23 mouse cellular contexts compared by ENCODE assay signal in genomic region chr10:40419841-40420240, GRCm38 (mm10).
DNase-seq lines count a peak whose midpoint lies in the region; ATAC-seq and TF ChIP-seq lines count a peak whose summit lies in the region.
"Had no signal": no experiment of that assay in that cellular context is flagged by ENCODE, and none has a peak within 500 bp of the region (broad histone marks: within the 10 kb centered on the region; RNA-seq: fewer than 3 reads in every experiment).

No protein-coding gene starts in this region.

- H3K36me3 ChIP-seq in hindbrain, embryonic 16.5 days (ENCODE audit: control insufficient read depth, insufficient read depth, low read length), result no peaks in the 10 kb centered on the region
- H3K36me3 ChIP-seq: hindbrain, embryonic 12.5 days; kidney, embryonic 15.5 days; limb, embryonic 13.5 days; liver, embryonic 13.5 days; lung, embryonic 15.5 days; midbrain, embryonic 10.5 days; neural tube, embryonic 12.5 days had no signal

- H3K27me3 ChIP-seq in hindbrain, embryonic 16.5 days (replicated peaks; ENCODE audit: control insufficient read depth, insufficient read depth, low read length), result no peaks in the 10 kb centered on the region
- no peaks in the 10 kb centered on the region for H3K27me3 ChIP-seq in cerebellum, adult 2 months (ENCODE audit: control insufficient read depth, insufficient read depth, low read length)
- H3K27me3 ChIP-seq: hindbrain, embryonic 12.5 days; kidney, embryonic 15.5 days; limb, embryonic 13.5 days; liver, embryonic 13.5 days; lung, embryonic 15.5 days; neural tube, embryonic 12.5 days had no signal

- no peak for TF ChIP-seq CTCF in cerebellum, adult 2 months (IDR thresholded peaks at IDR 0.05; ENCODE audit: borderline replicate concordance, insufficient read depth, low read depth, low read length)

- H3K4me1 ChIP-seq in hindbrain, embryonic 16.5 days (ENCODE audit: control insufficient read depth, insufficient read depth, low read depth, low read length), result no peaks in the 10 kb centered on the region
- peaks cover 10% of the 10 kb centered on the region for H3K4me1 ChIP-seq in cerebellum, adult 2 months (ENCODE audit: control insufficient read depth, insufficient read depth, low read length)
- H3K4me1 ChIP-seq: neural tube, embryonic 12.5 days had no signal

- no peak overlapping the region for H3K4me2 ChIP-seq in hindbrain, embryonic 16.5 days (ENCODE audit: low read length)
- H3K4me2 ChIP-seq: heart, embryonic 11.5 days; hindbrain, embryonic 12.5 days; kidney, embryonic 15.5 days; limb, embryonic 13.5 days; liver, embryonic 13.5 days; lung, embryonic 15.5 days; neural tube, embryonic 12.5 days had no signal

- no peak overlapping the region for H3K9ac ChIP-seq in hindbrain, embryonic 16.5 days (ENCODE audit: low read depth, low read length)
- H3K9ac ChIP-seq: hindbrain, embryonic 12.5 days; kidney, embryonic 15.5 days; limb, embryonic 13.5 days; liver, embryonic 13.5 days; lung, embryonic 15.5 days; neural tube, embryonic 12.5 days had no signal

- TF ChIP-seq POLR2A in cerebellum, adult 2 months (IDR thresholded peaks at IDR 0.05; ENCODE audit: borderline replicate concordance, insufficient read depth, low read length), result no peak

- no peaks in the 10 kb centered on the region for H3K9me3 ChIP-seq in hindbrain, embryonic 16.5 days (ENCODE audit: control insufficient read depth, low read length)
- H3K9me3 ChIP-seq: G1E; hindbrain, embryonic 12.5 days; kidney, embryonic 15.5 days; limb, embryonic 13.5 days; liver, embryonic 13.5 days; lung, embryonic 15.5 days; midbrain, embryonic 10.5 days; neural tube, embryonic 12.5 days had no signal

- H3K4me3 ChIP-seq in hindbrain, embryonic 16.5 days (ENCODE audit: low read length), result no peak overlapping the region
- H3K4me3 ChIP-seq in cerebellum, adult 2 months (replicated peaks; ENCODE audit: insufficient read depth, low read depth, low read length), result no peak overlapping the region
- H3K4me3 ChIP-seq: hindbrain, embryonic 12.5 days; kidney, embryonic 15.5 days; limb, embryonic 13.5 days; liver, embryonic 13.5 days; lung, embryonic 15.5 days; midbrain, embryonic 10.5 days; neural tube, embryonic 12.5 days had no signal

- WGBS in hindbrain, embryonic 16.5 days, result 86% methylated on average over 4 of the region's 4 CpGs
- 81% methylated on average over 4 of the region's 4 CpGs for WGBS in cerebellum, adult 2 months

- H3K27ac ChIP-seq in hindbrain, embryonic 16.5 days (ENCODE audit: low read depth, low read length), result no peak overlapping the region
- H3K27ac ChIP-seq in cerebellum, adult 2 months (ENCODE audit: insufficient read depth, low read length), result no peak overlapping the region
- H3K27ac ChIP-seq: hindbrain, embryonic 12.5 days; kidney, embryonic 15.5 days; limb, embryonic 13.5 days; liver, embryonic 13.5 days; lung, embryonic 15.5 days; macrophage; neural tube, embryonic 12.5 days had no signal

- ATAC-seq in hindbrain, embryonic 16.5 days, result no peak
- ATAC-seq: intestine, postnatal 0 days had no signal

- peak; percentile 73 for DNase-seq in CD4-positive helper T cell, adult 2 months (ENCODE audit: low read depth, low spot score)
- peak; percentile 35 to 53 for DNase-seq in CD8-positive naive resting alpha-beta T cell, adult 2 months (ENCODE audit: low read depth in 2 of 2, low spot score in 2 of 2)
- DNase-seq in natural killer cell, adult 2 months (ENCODE audit: low spot score in 2 of 2), result peak; percentile 17 to 56
- DNase-seq in thymus, postnatal 14 days, result peak; percentile 78
- DNase-seq in cerebellum, adult 2 months, result no peak
- DNase-seq in left cerebral cortex, adult 11 months (ENCODE audit: low spot score), result no peak
- DNase-seq: adrenal gland, postnatal 36 days; cerebellum, adult 11-12 months; cerebellum, postnatal 36 days; heart, postnatal 10 days; liver, embryonic 13.5 days; right cerebral cortex, adult 18-20 months had no signal

Comparison
In these comparisons a context has a peak if more than half of its experiments do, and no peak if none do; other contexts are left out.
1. DNase-seq: peak in CD4-positive helper T cell, adult 2 months (single experiment), CD8-positive naive resting alpha-beta T cell, adult 2 months (2 of 2), natural killer cell, adult 2 months (2 of 2) and thymus, postnatal 14 days (single experiment); none in cerebellum, adult 2 months (0 of 2) and left cerebral cortex, adult 11 months (single experiment).